Mouse (Mus musculus) MEL (cell line): Measurements from ENCODE around the gene Gpc3. TPM values are rescaled to one million over a fixed set of nuclear protein-coding genes. Genes with fewer than 3 reads are reported as not detected.

Source experiments
- DNase-seq: peaks from one replicate; pipeline ENCODE4 v3.0.0; 2011; ENCODE audit warnings: low read depth, low spot score
- H3K27ac ChIP-seq: 2 replicates; pipeline ENCODE4 v1.5.1; 2012; ENCODE audit warnings: low read depth, mild to moderate bottlenecking, control low read depth, low read length, moderate library complexity; ENCODE audit not compliant: control insufficient read depth
- H3K27me3 ChIP-seq, 2 experiments: fragments of 150-350 bp in 1 of 2; sonication (generic) in 1 of 2; 2 replicates each; pipeline ENCODE4 v1.6.1; 2012; ENCODE audit warnings: low read length in 2 of 2, mild to moderate bottlenecking in 2 of 2, improper control_type of control experiment in 1 of 2, moderate library complexity in 1 of 2; ENCODE audit not compliant: insufficient read depth in 2 of 2, control insufficient read depth in 1 of 2
- H3K36me3 ChIP-seq, 2 experiments: 2 replicates each; pipeline ENCODE4 v1.6.1; 2012 to 2014; ENCODE audit warnings: low read length in 2 of 2, improper control_type of control experiment in 1 of 2, inconsistent platforms in 1 of 2, mild to moderate bottlenecking in 1 of 2; ENCODE audit not compliant: insufficient read depth in 2 of 2, control insufficient read depth in 1 of 2
- H3K4me1 ChIP-seq, 2 experiments: fragments of 150-350 bp in 1 of 2; sonication (generic) in 1 of 2; 2 replicates each; pipeline ENCODE4 v1.6.1; 2012; ENCODE audit warnings: low read length in 2 of 2, improper control_type of control experiment in 1 of 2, mild to moderate bottlenecking in 1 of 2; ENCODE audit not compliant: insufficient read depth in 2 of 2, control insufficient read depth in 1 of 2
- H3K4me3 ChIP-seq, 2 experiments: fragments of 150-350 bp in 1 of 2; sonication (generic) in 1 of 2; 2 replicates each; pipeline ENCODE4 v1.5.1; 2012; ENCODE audit warnings: low read depth in 2 of 2, low read length in 2 of 2, mild to moderate bottlenecking in 2 of 2, moderate library complexity in 2 of 2, control low read depth in 1 of 2, improper control_type of control experiment in 1 of 2; ENCODE audit not compliant: control insufficient read depth in 1 of 2, insufficient read depth in 1 of 2
- H3K79me2 ChIP-seq: 2 replicates; pipeline ENCODE4 v1.6.1; 2012; ENCODE audit warnings: mild to moderate bottlenecking, low read length, moderate library complexity; ENCODE audit not compliant: control insufficient read depth, poor library complexity, insufficient read depth
- H3K9ac ChIP-seq: 2 replicates; pipeline ENCODE4 v1.6.1; 2012; ENCODE audit warnings: low read depth, mild to moderate bottlenecking, control low read depth, low read length, moderate library complexity; ENCODE audit not compliant: control insufficient read depth, poor library complexity, severe bottlenecking
- H3K9me3 ChIP-seq: fragments of 150-350 bp; sonication (generic); replicated peaks from 2 replicates; pipeline ENCODE4 v1.6.1; 2012; ENCODE audit warnings: mild to moderate bottlenecking, low read length, improper control_type of control experiment, moderate library complexity; ENCODE audit not compliant: insufficient read depth
- BHLHE40 ChIP-seq: IDR thresholded peaks from 2 replicates; pipeline ENCODE4 v1.6.1; 2012; ENCODE audit warnings: low read depth, mild to moderate bottlenecking, inconsistent platforms, low read length, improper control_type of control experiment, borderline replicate concordance
- CHD1 ChIP-seq: IDR thresholded peaks from 2 replicates; pipeline ENCODE4 v1.6.1; 2012; ENCODE audit warnings: low read depth, mild to moderate bottlenecking, inconsistent platforms, low read length, improper control_type of control experiment
- CHD2 ChIP-seq: IDR thresholded peaks from 2 replicates; pipeline ENCODE4 v1.6.1; 2011; ENCODE audit warnings: low read length, improper control_type of control experiment
- CTCF ChIP-seq, 3 experiments: IDR thresholded peaks in 2 of 3; conservative IDR thresholded peaks in 1 of 3; 2 replicates each; pipeline ENCODE4 v1.5.1; 2011 to 2012; ENCODE audit warnings: low read length in 3 of 3, low read depth in 2 of 3, mild to moderate bottlenecking in 2 of 3, improper control_type of control experiment in 1 of 3, inconsistent platforms in 1 of 3, mixed read lengths in 1 of 3, moderate library complexity in 1 of 3; ENCODE audit not compliant: control insufficient read depth in 1 of 3, insufficient read depth in 1 of 3, poor library complexity in 1 of 3, severe bottlenecking in 1 of 3
- ETS1 ChIP-seq: IDR thresholded peaks from 2 replicates; pipeline ENCODE4 v1.6.1; 2012; ENCODE audit warnings: low read depth, mild to moderate bottlenecking, inconsistent platforms, low read length, improper control_type of control experiment, moderate library complexity
- GATA1 ChIP-seq: IDR thresholded peaks from 2 replicates; pipeline ENCODE4 v1.6.1; 2011; ENCODE audit warnings: low read depth, low read length, improper control_type of control experiment
- KAT2A ChIP-seq: conservative IDR thresholded peaks from 2 replicates; pipeline ENCODE4 v1.6.1; 2012; ENCODE audit warnings: low read depth, low read length, improper control_type of control experiment, inconsistent platforms
- MAFK ChIP-seq: IDR thresholded peaks from 2 replicates; pipeline ENCODE4 v1.6.1; 2011; ENCODE audit warnings: low read depth, mild to moderate bottlenecking, low read length, improper control_type of control experiment, borderline replicate concordance
- MAX ChIP-seq: IDR thresholded peaks from 2 replicates; pipeline ENCODE4 v1.6.1; 2011; ENCODE audit warnings: low read length, improper control_type of control experiment
- MAZ ChIP-seq: IDR thresholded peaks from 2 replicates; pipeline ENCODE4 v1.6.1; 2012; ENCODE audit warnings: low read depth, mild to moderate bottlenecking, inconsistent platforms, low read length, improper control_type of control experiment
- MXI1 ChIP-seq: IDR thresholded peaks from 2 replicates; pipeline ENCODE4 v1.6.1; 2011; ENCODE audit warnings: mild to moderate bottlenecking, low read depth, low read length, improper control_type of control experiment
- MYB ChIP-seq: IDR thresholded peaks from 2 replicates; pipeline ENCODE4 v1.6.1; 2011; ENCODE audit warnings: mild to moderate bottlenecking, low read depth, low read length, improper control_type of control experiment
- MYC ChIP-seq: IDR thresholded peaks from 2 replicates; pipeline ENCODE4 v1.6.1; 2011; ENCODE audit warnings: low read depth, mild to moderate bottlenecking, low read length, improper control_type of control experiment, moderate library complexity
- NELFE ChIP-seq: IDR thresholded peaks from 2 replicates; pipeline ENCODE4 v1.6.1; 2011; ENCODE audit warnings: low read depth, low read length, improper control_type of control experiment
- NRF1 ChIP-seq: IDR thresholded peaks from 2 replicates; pipeline ENCODE4 v1.6.1; 2014; ENCODE audit warnings: low read depth, mild to moderate bottlenecking, inconsistent platforms, low read length, improper control_type of control experiment, moderate library complexity; ENCODE audit not compliant: poor library complexity, insufficient read depth, severe bottlenecking
- POLR2AphosphoS2 ChIP-seq: IDR thresholded peaks from 2 replicates; pipeline ENCODE4 v1.6.1; 2011; ENCODE audit warnings: low read length, improper control_type of control experiment
- RAD21 ChIP-seq: IDR thresholded peaks from 2 replicates; pipeline ENCODE4 v1.6.1; 2011; ENCODE audit warnings: mild to moderate bottlenecking, low read depth, low read length, improper control_type of control experiment
- RCOR1 ChIP-seq: IDR thresholded peaks from 2 replicates; pipeline ENCODE4 v1.6.1; 2012; ENCODE audit warnings: low read depth, mild to moderate bottlenecking, inconsistent platforms, low read length, improper control_type of control experiment
- SIN3A ChIP-seq: IDR thresholded peaks from 2 replicates; pipeline ENCODE4 v1.6.1; 2012; ENCODE audit warnings: low read length, improper control_type of control experiment, inconsistent platforms
- SMC3 ChIP-seq: IDR thresholded peaks from 2 replicates; pipeline ENCODE4 v1.6.1; 2011; ENCODE audit warnings: low read depth, low read length, improper control_type of control experiment
- TBP ChIP-seq: IDR thresholded peaks from 2 replicates; pipeline ENCODE4 v1.8.0; 2011; ENCODE audit warnings: low read depth, low read length, improper control_type of control experiment
- USF2 ChIP-seq, 2 experiments: IDR thresholded peaks; 2 replicates each; pipeline ENCODE4 v1.6.1; 2011 to 2012; ENCODE audit warnings: improper control_type of control experiment in 2 of 2, low read length in 2 of 2, borderline replicate concordance in 1 of 2, inconsistent platforms in 1 of 2, low read depth in 1 of 2, mild to moderate bottlenecking in 1 of 2; ENCODE audit not compliant: insufficient read depth in 1 of 2
- ZC3H11A ChIP-seq: IDR thresholded peaks from 2 replicates; pipeline ENCODE4 v1.6.1; 2012; ENCODE audit warnings: low read depth, mild to moderate bottlenecking, inconsistent platforms, low read length, improper control_type of control experiment
- ZNF384 ChIP-seq: IDR thresholded peaks from 2 replicates; pipeline ENCODE4 v1.6.1; 2012; ENCODE audit warnings: low read depth, mild to moderate bottlenecking, inconsistent platforms, low read length, improper control_type of control experiment
- polyA plus RNA-seq, 2 experiments: library from polyadenylated mRNA; stranded (reverse) in 1 of 2; unstranded in 1 of 2; fragments of >175 nt in 1 of 2; fragments of >200 nt in 1 of 2; gene quantifications; 2 replicates each; pipeline versions ENCODE4 v1.2.1 to v1.2.4; 2012; ENCODE audit warnings: low replicate concordance in 2 of 2, low read depth in 1 of 2; ENCODE audit not compliant: insufficient read length in 2 of 2, insufficient read depth in 1 of 2, missing spikeins in 1 of 2
- total RNA-seq: library from RNA; depleted of rRNA; stranded (reverse); fragments of 300-350 nt; gene quantifications from 2 replicates; pipeline ENCODE4 v1.2.3, GENCODE M21; 2012

Gpc3 gene
- total and polyA plus RNA-seq, 3 experiments = not detected

DNA sequence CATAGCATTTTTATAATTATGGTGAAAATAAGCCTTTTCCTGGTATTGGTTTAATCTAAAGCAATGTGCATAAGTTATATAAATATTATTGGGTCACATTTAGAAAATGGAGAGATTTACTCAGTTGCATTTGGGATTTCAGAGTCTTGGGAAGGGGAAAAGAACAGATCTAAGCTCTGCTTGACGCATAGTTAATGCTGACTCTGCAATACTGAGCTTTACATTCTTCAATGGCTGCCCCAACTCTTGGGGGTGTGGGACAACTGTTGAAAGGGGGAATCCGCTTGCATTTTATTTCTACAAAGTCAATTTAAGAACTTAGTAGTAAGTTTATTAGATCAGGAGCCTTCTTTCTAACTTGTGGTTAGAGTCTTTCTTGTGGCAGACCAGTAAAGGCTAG is 28.4 kb upstream of the Gpc3 start:
- TF ChIP-seq ZC3H11A (no peak), RAD21 (no peak), MYC (no peak), USF2 (IDR thresholded peaks at IDR 0.05; ENCODE audit: borderline replicate concordance in 1 of 2, insufficient read depth in 1 of 2, low read depth in 1 of 2, low read length in 2 of 2) (no peak), POLR2AphosphoS2 (no peak), MAX (no peak), ETS1 (no peak), ZNF384 (no peak), TBP (no peak)
- TF ChIP-seq, all 39 proteins: peak for 0
- DNase-seq = no peak
- H3K9ac ChIP-seq = no peak overlapping the region
- no peaks in the 10 kb centered on the region for H3K27me3 ChIP-seq
- no peaks in the 10 kb centered on the region for H3K4me1 ChIP-seq
- no peaks in the 10 kb centered on the region for H3K36me3 ChIP-seq
- no peaks in the 10 kb centered on the region for H3K79me2 ChIP-seq
- no peaks in the 10 kb centered on the region for H3K9me3 ChIP-seq
- no peak overlapping the region for H3K27ac ChIP-seq
- H3K4me3 ChIP-seq = no peak overlapping the region

DNA sequence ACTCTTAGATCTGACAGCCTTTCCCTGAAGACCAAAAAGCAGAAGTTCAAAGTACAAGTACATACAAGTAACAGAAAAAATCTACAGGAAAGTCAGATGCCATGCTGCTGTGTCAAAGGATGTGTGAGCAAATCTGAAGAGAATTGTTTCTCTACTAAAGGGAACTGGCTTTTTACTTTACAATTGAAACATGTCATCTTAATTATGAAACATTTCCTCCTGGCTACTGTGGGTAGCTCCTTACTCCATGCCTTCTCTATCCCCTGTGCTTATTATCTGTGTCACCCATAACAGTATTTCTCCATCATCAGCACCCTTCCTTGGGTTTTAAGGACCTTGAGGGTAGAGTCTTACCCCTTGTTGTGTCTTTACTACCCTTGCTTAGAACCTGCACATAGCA is 23.7 kb upstream of the Gpc3 start:
- no peak for DNase-seq
- no peak overlapping the region for H3K27ac ChIP-seq
- no peak overlapping the region for H3K4me3 ChIP-seq
- no peaks in the 10 kb centered on the region for H3K4me1 ChIP-seq
- H3K9me3 ChIP-seq = no peaks in the 10 kb centered on the region
- TF ChIP-seq NELFE (no peak), MAZ (no peak), MXI1 (no peak), CHD2 (no peak), GATA1 (no peak), BHLHE40 (no peak), MYC (no peak), KAT2A (no peak)
- H3K36me3 ChIP-seq = no peaks in the 10 kb centered on the region
- H3K79me2 ChIP-seq = no peaks in the 10 kb centered on the region
- H3K27me3 ChIP-seq = no peaks in the 10 kb centered on the region
- H3K9ac ChIP-seq = no peak overlapping the region

DNA sequence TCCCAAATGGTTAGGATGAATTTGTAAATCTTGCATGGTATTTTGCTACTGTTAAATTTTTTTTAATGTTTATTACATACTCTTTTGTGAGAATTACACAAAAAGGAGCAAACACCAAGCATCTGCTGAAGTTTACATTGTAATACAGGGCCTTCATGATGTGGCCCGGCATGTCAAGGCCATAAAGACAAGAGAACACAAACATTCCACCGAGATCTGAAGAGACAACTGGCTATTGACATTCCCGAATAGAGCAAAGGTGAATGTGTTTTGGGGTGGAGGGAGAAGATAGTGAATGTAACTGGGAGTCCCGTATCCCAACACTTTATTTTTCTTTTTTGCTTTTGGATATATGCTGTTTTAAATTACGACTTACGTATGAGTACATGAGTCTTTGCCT is 20.2 kb upstream of the Gpc3 start:
- Histone ChIP-seq H3K79me2 (no peaks in the 10 kb centered on the region), H3K4me1 (no peaks in the 10 kb centered on the region), H3K36me3 (no peaks in the 10 kb centered on the region), H3K4me3 (no peak overlapping the region), H3K27me3 (no peaks in the 10 kb centered on the region), H3K9ac (no peak overlapping the region), H3K9me3 (no peaks in the 10 kb centered on the region), H3K27ac (no peak overlapping the region)
- DNase-seq = no peak
- TF ChIP-seq GATA1 = no peak
- TF ChIP-seq POLR2AphosphoS2 = no peak
- TF ChIP-seq CTCF (IDR thresholded peaks at IDR 0.05 in 2 of 3, conservative IDR thresholded peaks at IDR 0.05 in 1 of 3; ENCODE audit: control insufficient read depth in 1 of 3, insufficient read depth in 1 of 3, low read depth in 2 of 3, low read length in 3 of 3, poor library complexity in 1 of 3, severe bottlenecking in 1 of 3) = no peak
- no peak for TF ChIP-seq MAFK
- TF ChIP-seq MYB = no peak
- TF ChIP-seq KAT2A = no peak
- TF ChIP-seq RCOR1 = no peak
- TF ChIP-seq SIN3A = no peak
- no peak for TF ChIP-seq MAZ
- TF ChIP-seq SMC3 = no peak
- no peak for TF ChIP-seq MAX
- TF ChIP-seq NRF1 = no peak
- no peak for TF ChIP-seq CHD1
- TF ChIP-seq CHD2 = no peak
- no peak for TF ChIP-seq TBP
